8 mouse cellular contexts compared by ENCODE assay signal in genomic region chr2:26503661-26504575, GRCm38 (mm10). TPM values are rescaled to one million over a fixed set of nuclear protein-coding genes. Genes with fewer than 3 reads are reported as not detected.
DNase-seq lines count a peak whose midpoint lies in the region; ATAC-seq and TF ChIP-seq lines count a peak whose summit lies in the region.

No protein-coding gene starts in this region.

- TF ChIP-seq POLR2A in thymus, adult 2 months (IDR thresholded peaks at IDR 0.05; ENCODE audit: control insufficient read depth, extremely low read depth, insufficient read depth, low read length, poor library complexity) = peak; percentile 97

- peaks cover 60% of the 10 kb centered on the region for H3K27me3 ChIP-seq in erythroblast, embryonic 14.5 days (ENCODE audit: control insufficient read depth)
- H3K27me3 ChIP-seq in heart, embryonic 11.5 days (ENCODE audit: control insufficient read depth, insufficient read depth, low read length) = peaks cover 36% of the 10 kb centered on the region
- H3K27me3 ChIP-seq in lung, embryonic 14.5 days (ENCODE audit: insufficient read depth, low read length) = no peaks in the 10 kb centered on the region
- H3K27me3 ChIP-seq in neural tube, embryonic 13.5 days = peaks cover 29% of the 10 kb centered on the region
- no peaks in the 10 kb centered on the region for H3K27me3 ChIP-seq in thymus, adult 2 months (ENCODE audit: control insufficient read depth, insufficient read depth, low read length)

- peak overlapping the region; percentile 55 for H3K4me3 ChIP-seq in erythroblast, embryonic 14.5 days (replicated peaks)
- peak overlapping the region; percentile 73 for H3K4me3 ChIP-seq in heart, embryonic 11.5 days (ENCODE audit: low read depth, low read length)
- peak overlapping the region; percentile 87 for H3K4me3 ChIP-seq in lung, embryonic 14.5 days (ENCODE audit: low read depth, low read length)
- H3K4me3 ChIP-seq in neural tube, embryonic 13.5 days = peak overlapping the region; percentile 68
- peak overlapping the region; percentile 89 for H3K4me3 ChIP-seq in thymus, adult 2 months (ENCODE audit: control insufficient read depth, insufficient read depth, low read length)

- peaks cover 6% of the 10 kb centered on the region for H3K4me1 ChIP-seq in erythroblast, embryonic 14.5 days (ENCODE audit: control insufficient read depth)
- H3K4me1 ChIP-seq in heart, embryonic 11.5 days (ENCODE audit: control insufficient read depth, insufficient read depth, low read length) = peaks cover 40% of the 10 kb centered on the region
- H3K4me1 ChIP-seq in lung, embryonic 14.5 days (ENCODE audit: insufficient read depth) = peaks cover 48% of the 10 kb centered on the region
- peaks cover 88% of the 10 kb centered on the region for H3K4me1 ChIP-seq in neural tube, embryonic 13.5 days (replicated peaks)
- peaks cover 81% of the 10 kb centered on the region for H3K4me1 ChIP-seq in thymus, adult 2 months (replicated peaks; ENCODE audit: control insufficient read depth, insufficient read depth, low read length)

- WGBS in heart, embryonic 11.5 days (ENCODE audit: insufficient replicate concordance) = 1% methylated on average over 59 of the region's 59 CpGs
- WGBS in lung, embryonic 14.5 days = 2% methylated on average over 56 of the region's 59 CpGs
- 1% methylated on average over 59 of the region's 59 CpGs for WGBS in neural tube, embryonic 13.5 days
- WGBS in thymus, adult 2 months = 3% methylated on average over 59 of the region's 59 CpGs

- H3K4me2 ChIP-seq in heart, embryonic 11.5 days = peak overlapping the region; percentile 88
- H3K4me2 ChIP-seq in lung, embryonic 14.5 days = peak overlapping the region; percentile 77
- peak overlapping the region; percentile 83 for H3K4me2 ChIP-seq in neural tube, embryonic 13.5 days

- DNase-seq in embryo, embryonic 9.5 days (ENCODE audit: extremely low spot score) = peak; percentile 96
- DNase-seq in kidney, adult 9 months = peak; percentile 78
- DNase-seq in lung, embryonic 14.5 days = peak; percentile 92
- peak; percentile 90 for DNase-seq in thymus, adult 2 months

- no peaks in the 10 kb centered on the region for H3K9me3 ChIP-seq in erythroblast, embryonic 14.5 days (ENCODE audit: control insufficient read depth, low read length)
- H3K9me3 ChIP-seq in heart, embryonic 11.5 days (replicated peaks; ENCODE audit: control insufficient read depth, low read length) = no peaks in the 10 kb centered on the region
- no peaks in the 10 kb centered on the region for H3K9me3 ChIP-seq in lung, embryonic 14.5 days (ENCODE audit: low read depth, low read length)
- no peaks in the 10 kb centered on the region for H3K9me3 ChIP-seq in neural tube, embryonic 13.5 days

- ATAC-seq in erythroblast, adult 5-6 weeks (replicated peaks; ENCODE audit: low FRiP score, poor library complexity, severe bottlenecking) = no peak
- ATAC-seq in heart, embryonic 11.5 days (replicated peaks; ENCODE audit: insufficient number of reproducible peaks, low FRiP score, low TSS enrichment) = peak; percentile 83
- peak; percentile 84 for ATAC-seq in lung, embryonic 14.5 days (ENCODE audit: insufficient read depth)
- peak; percentile 45 for ATAC-seq in neural tube, embryonic 13.5 days (ENCODE audit: low read depth)

- peak overlapping the region; percentile 74 for H3K27ac ChIP-seq in heart, embryonic 11.5 days (ENCODE audit: low read depth, low read length)
- peak overlapping the region; percentile 85 for H3K27ac ChIP-seq in lung, embryonic 14.5 days (ENCODE audit: low read depth)
- peak overlapping the region; percentile 94 for H3K27ac ChIP-seq in neural tube, embryonic 13.5 days (replicated peaks)
- no peak overlapping the region; the same call in 1 of the 2 replicates for H3K27ac ChIP-seq in thymus, adult 2 months (ENCODE audit: control insufficient read depth, insufficient read depth, low read length)

- no peaks in the 10 kb centered on the region for H3K36me3 ChIP-seq in erythroblast, embryonic 14.5 days (ENCODE audit: control insufficient read depth)
- H3K36me3 ChIP-seq in heart, embryonic 11.5 days (ENCODE audit: control insufficient read depth, insufficient read depth, low read length) = peaks cover 3% of the 10 kb centered on the region; the same call in 1 of the 2 replicates
- H3K36me3 ChIP-seq in lung, embryonic 14.5 days (ENCODE audit: insufficient read depth) = 0 out of 2 replicates have a peak, but pooled peaks cover 8% of the 10 kb centered on the region
- no peaks in the 10 kb centered on the region for H3K36me3 ChIP-seq in neural tube, embryonic 13.5 days
- no peaks in the 10 kb centered on the region; the same call in 1 of the 2 replicates for H3K36me3 ChIP-seq in thymus, adult 2 months (ENCODE audit: control insufficient read depth, insufficient read depth, low read length)

- no peak for TF ChIP-seq CTCF in lung, embryonic 14.5 days (IDR thresholded peaks at IDR 0.05; ENCODE audit: low read depth)
- TF ChIP-seq CTCF in thymus, adult 2 months (IDR thresholded peaks at IDR 0.05; ENCODE audit: borderline replicate concordance, control insufficient read depth, extremely low read depth, insufficient read depth, low read length, poor library complexity) = no peak

- peak overlapping the region; percentile 85 for H3K9ac ChIP-seq in heart, embryonic 11.5 days (ENCODE audit: low read depth, low read length)
- H3K9ac ChIP-seq in lung, embryonic 14.5 days = peak overlapping the region; percentile 77
- peak overlapping the region; percentile 91 for H3K9ac ChIP-seq in neural tube, embryonic 13.5 days

RNA-seq across cellular contexts. Expression of gene Notch1, which starts 12.5 kb away (rescaled TPM):
- 0.07 and 0.41 TPM in 2 replicates for polyA plus RNA-seq in erythroblast, embryonic 14.5 days (2012)
- total RNA-seq in erythroblast, adult 5-6 weeks (2015; ENCODE audit: low replicate concordance) = 7.3 and 10.0 TPM in 2 replicates
- total RNA-seq in erythroblast, adult 5-6 weeks (2017; ENCODE audit: low replicate concordance) = 3.3 and 4.6 TPM in 2 replicates
- polyA plus RNA-seq in heart, embryonic 11.5 days (2014; fragmentation: Nextera tagmentation; extraction: Ambion mirVana) = 20.9 and 23.5 TPM in 2 replicates
- polyA plus RNA-seq in lung, embryonic 14.5 days (2014; fragmentation: Nextera tagmentation; extraction: Ambion mirVana) = 37.7 and 44.0 TPM in 2 replicates
- polyA plus RNA-seq in neural tube, embryonic 13.5 days (2015; fragmentation: Nextera tagmentation; extraction: Ambion mirVana) = 19.3 and 20.5 TPM in 2 replicates
- polyA plus RNA-seq in thymus, adult 2 months (2012; rRNA removed) = 159 and 219 TPM in 2 replicates

RNA-seq across cellular contexts. Expression of gene Sec16a, which starts 58.9 kb away (rescaled TPM):
- polyA plus RNA-seq in erythroblast, embryonic 14.5 days (2012) = 0.67 and 1.1 TPM in 2 replicates
- 12.5 and 18.8 TPM in 2 replicates for total RNA-seq in erythroblast, adult 5-6 weeks (2015; ENCODE audit: low replicate concordance)
- 9.3 and 14.9 TPM in 2 replicates for total RNA-seq in erythroblast, adult 5-6 weeks (2017; ENCODE audit: low replicate concordance)
- polyA plus RNA-seq in heart, embryonic 11.5 days (2014; fragmentation: Nextera tagmentation; extraction: Ambion mirVana) = 23.6 and 27.1 TPM in 2 replicates
- polyA plus RNA-seq in lung, embryonic 14.5 days (2014; fragmentation: Nextera tagmentation; extraction: Ambion mirVana) = 36.0 and 36.5 TPM in 2 replicates
- 18.4 and 20.7 TPM in 2 replicates for polyA plus RNA-seq in neural tube, embryonic 13.5 days (2015; fragmentation: Nextera tagmentation; extraction: Ambion mirVana)
- polyA plus RNA-seq in thymus, adult 2 months (2012; rRNA removed) = 129 and 147 TPM in 2 replicates

Comparison
In these comparisons a context has a peak if more than half of its experiments do, and no peak if none do; other contexts are left out.
1. RNA of gene Notch1, which starts 12.5 kb away (polyA plus RNA-seq): 159 to 219 TPM in thymus, adult 2 months, 37.7 to 44.0 TPM in lung, embryonic 14.5 days, 20.9 to 23.5 TPM in heart, embryonic 11.5 days and 19.3 to 20.5 TPM in neural tube, embryonic 13.5 days; 0.07 to 0.41 TPM in erythroblast, embryonic 14.5 days; every median in the first group is over 10 times any median in the second.
2. Peak in every context shown above with its lines, with median percentiles within 50 percentile points of each other: H3K4me3 ChIP-seq, DNase-seq, H3K4me2 ChIP-seq and H3K9ac ChIP-seq.